Mouse (Mus musculus) MEL (cell line): ENCODE data around the gene Wdr46. TPM values are rescaled to one million over a fixed set of nuclear protein-coding genes. Genes with fewer than 3 reads are reported as not detected.

Source experiments
- DNase-seq: peaks from one replicate; pipeline ENCODE4 v3.0.0; 2011; ENCODE audit warnings: low read depth, low spot score
- H3K27ac ChIP-seq: 2 replicates; pipeline ENCODE4 v1.5.1; 2012; ENCODE audit warnings: low read depth, mild to moderate bottlenecking, control low read depth, low read length, moderate library complexity; ENCODE audit not compliant: control insufficient read depth
- H3K27me3 ChIP-seq, 2 experiments: fragments of 150-350 bp in 1 of 2; sonication (generic) in 1 of 2; 2 replicates each; pipeline ENCODE4 v1.6.1; 2012; ENCODE audit warnings: low read length in 2 of 2, mild to moderate bottlenecking in 2 of 2, improper control_type of control experiment in 1 of 2, moderate library complexity in 1 of 2; ENCODE audit not compliant: insufficient read depth in 2 of 2, control insufficient read depth in 1 of 2
- H3K36me3 ChIP-seq, 2 experiments: 2 replicates each; pipeline ENCODE4 v1.6.1; 2012 to 2014; ENCODE audit warnings: low read length in 2 of 2, improper control_type of control experiment in 1 of 2, inconsistent platforms in 1 of 2, mild to moderate bottlenecking in 1 of 2; ENCODE audit not compliant: insufficient read depth in 2 of 2, control insufficient read depth in 1 of 2
- H3K4me1 ChIP-seq, 2 experiments: fragments of 150-350 bp in 1 of 2; sonication (generic) in 1 of 2; 2 replicates each; pipeline ENCODE4 v1.6.1; 2012; ENCODE audit warnings: low read length in 2 of 2, improper control_type of control experiment in 1 of 2, mild to moderate bottlenecking in 1 of 2; ENCODE audit not compliant: insufficient read depth in 2 of 2, control insufficient read depth in 1 of 2
- H3K4me3 ChIP-seq, 2 experiments: fragments of 150-350 bp in 1 of 2; sonication (generic) in 1 of 2; 2 replicates each; pipeline ENCODE4 v1.5.1; 2012; ENCODE audit warnings: low read depth in 2 of 2, low read length in 2 of 2, mild to moderate bottlenecking in 2 of 2, moderate library complexity in 2 of 2, control low read depth in 1 of 2, improper control_type of control experiment in 1 of 2; ENCODE audit not compliant: control insufficient read depth in 1 of 2, insufficient read depth in 1 of 2
- H3K79me2 ChIP-seq: 2 replicates; pipeline ENCODE4 v1.6.1; 2012; ENCODE audit warnings: mild to moderate bottlenecking, low read length, moderate library complexity; ENCODE audit not compliant: control insufficient read depth, poor library complexity, insufficient read depth
- H3K9ac ChIP-seq: 2 replicates; pipeline ENCODE4 v1.6.1; 2012; ENCODE audit warnings: low read depth, mild to moderate bottlenecking, control low read depth, low read length, moderate library complexity; ENCODE audit not compliant: control insufficient read depth, poor library complexity, severe bottlenecking
- H3K9me3 ChIP-seq: fragments of 150-350 bp; sonication (generic); replicated peaks from 2 replicates; pipeline ENCODE4 v1.6.1; 2012; ENCODE audit warnings: mild to moderate bottlenecking, low read length, improper control_type of control experiment, moderate library complexity; ENCODE audit not compliant: insufficient read depth
- CHD1 ChIP-seq: IDR thresholded peaks from 2 replicates; pipeline ENCODE4 v1.6.1; 2012; ENCODE audit warnings: low read depth, mild to moderate bottlenecking, inconsistent platforms, low read length, improper control_type of control experiment
- CHD2 ChIP-seq: IDR thresholded peaks from 2 replicates; pipeline ENCODE4 v1.6.1; 2011; ENCODE audit warnings: low read length, improper control_type of control experiment
- E2F4 ChIP-seq: IDR thresholded peaks from 2 replicates; pipeline ENCODE4 v1.6.1; 2011; ENCODE audit warnings: low read depth, low read length, improper control_type of control experiment, borderline replicate concordance
- ELF1 ChIP-seq: IDR thresholded peaks from 2 replicates; pipeline ENCODE4 v1.6.1; 2014; ENCODE audit warnings: low read depth, mild to moderate bottlenecking, inconsistent platforms, low read length, improper control_type of control experiment, moderate library complexity
- EP300 ChIP-seq, 2 experiments: IDR thresholded peaks; 2 replicates each; pipeline ENCODE4 v1.6.1; 2011; ENCODE audit warnings: improper control_type of control experiment in 2 of 2, low read length in 2 of 2, low read depth in 1 of 2, mild to moderate bottlenecking in 1 of 2
- ETS1 ChIP-seq: IDR thresholded peaks from 2 replicates; pipeline ENCODE4 v1.6.1; 2012; ENCODE audit warnings: low read depth, mild to moderate bottlenecking, inconsistent platforms, low read length, improper control_type of control experiment, moderate library complexity
- HCFC1 ChIP-seq: IDR thresholded peaks from 2 replicates; pipeline ENCODE4 v1.6.1; 2012; ENCODE audit warnings: low read depth, mild to moderate bottlenecking, inconsistent platforms, low read length, improper control_type of control experiment, moderate library complexity
- JUND ChIP-seq: IDR thresholded peaks from 2 replicates; pipeline ENCODE4 v1.6.1; 2011; ENCODE audit warnings: low read depth, mild to moderate bottlenecking, improper control_type of control experiment, low read length
- MAX ChIP-seq: IDR thresholded peaks from 2 replicates; pipeline ENCODE4 v1.6.1; 2011; ENCODE audit warnings: low read length, improper control_type of control experiment
- MAZ ChIP-seq: IDR thresholded peaks from 2 replicates; pipeline ENCODE4 v1.6.1; 2012; ENCODE audit warnings: low read depth, mild to moderate bottlenecking, inconsistent platforms, low read length, improper control_type of control experiment
- MEF2A ChIP-seq: IDR thresholded peaks from 2 replicates; pipeline ENCODE4 v1.6.1; 2014; ENCODE audit warnings: low read depth, mild to moderate bottlenecking, inconsistent platforms, low read length, improper control_type of control experiment; ENCODE audit not compliant: poor library complexity, insufficient replicate concordance, severe bottlenecking; ENCODE audit errors: extremely low read depth
- MYC ChIP-seq: IDR thresholded peaks from 2 replicates; pipeline ENCODE4 v1.6.1; 2011; ENCODE audit warnings: low read depth, mild to moderate bottlenecking, low read length, improper control_type of control experiment, moderate library complexity
- NELFE ChIP-seq: IDR thresholded peaks from 2 replicates; pipeline ENCODE4 v1.6.1; 2011; ENCODE audit warnings: low read depth, low read length, improper control_type of control experiment
- NRF1 ChIP-seq: IDR thresholded peaks from 2 replicates; pipeline ENCODE4 v1.6.1; 2014; ENCODE audit warnings: low read depth, mild to moderate bottlenecking, inconsistent platforms, low read length, improper control_type of control experiment, moderate library complexity; ENCODE audit not compliant: poor library complexity, insufficient read depth, severe bottlenecking
- POLR2A ChIP-seq, 2 experiments: IDR thresholded peaks; 2 replicates each; pipeline ENCODE4 v1.6.1; 2011 to 2012; ENCODE audit warnings: low read length in 2 of 2, mild to moderate bottlenecking in 2 of 2, control low read depth in 1 of 2, improper control_type of control experiment in 1 of 2, low read depth in 1 of 2, moderate library complexity in 1 of 2; ENCODE audit not compliant: control insufficient read depth in 1 of 2, insufficient read depth in 1 of 2, poor library complexity in 1 of 2
- POLR2AphosphoS2 ChIP-seq: IDR thresholded peaks from 2 replicates; pipeline ENCODE4 v1.6.1; 2011; ENCODE audit warnings: low read length, improper control_type of control experiment
- POLR2AphosphoS5 ChIP-seq: IDR thresholded peaks from 2 replicates; pipeline ENCODE4 v1.6.1; 2012; ENCODE audit warnings: low read depth, borderline replicate concordance, mild to moderate bottlenecking, inconsistent platforms, low read length, moderate library complexity, mixed read lengths
- RAD21 ChIP-seq: IDR thresholded peaks from 2 replicates; pipeline ENCODE4 v1.6.1; 2011; ENCODE audit warnings: mild to moderate bottlenecking, low read depth, low read length, improper control_type of control experiment
- RCOR1 ChIP-seq: IDR thresholded peaks from 2 replicates; pipeline ENCODE4 v1.6.1; 2012; ENCODE audit warnings: low read depth, mild to moderate bottlenecking, inconsistent platforms, low read length, improper control_type of control experiment
- SIN3A ChIP-seq: IDR thresholded peaks from 2 replicates; pipeline ENCODE4 v1.6.1; 2012; ENCODE audit warnings: low read length, improper control_type of control experiment, inconsistent platforms
- TBP ChIP-seq: IDR thresholded peaks from 2 replicates; pipeline ENCODE4 v1.8.0; 2011; ENCODE audit warnings: low read depth, low read length, improper control_type of control experiment
- TCF12 ChIP-seq: IDR thresholded peaks from 2 replicates; pipeline ENCODE4 v1.6.1; 2014; ENCODE audit warnings: low read depth, mild to moderate bottlenecking, inconsistent platforms, low read length, improper control_type of control experiment, moderate library complexity
- USF1 ChIP-seq: IDR thresholded peaks from 2 replicates; pipeline ENCODE4 v1.6.1; 2014; ENCODE audit warnings: low read depth, mild to moderate bottlenecking, inconsistent platforms, low read length, improper control_type of control experiment, moderate library complexity
- ZC3H11A ChIP-seq: IDR thresholded peaks from 2 replicates; pipeline ENCODE4 v1.6.1; 2012; ENCODE audit warnings: low read depth, mild to moderate bottlenecking, inconsistent platforms, low read length, improper control_type of control experiment
- ZMIZ1 ChIP-seq: IDR thresholded peaks from 2 replicates; pipeline ENCODE4 v1.6.1; 2012; ENCODE audit warnings: low read depth, mild to moderate bottlenecking, inconsistent platforms, low read length, improper control_type of control experiment, moderate library complexity
- polyA plus RNA-seq, 2 experiments: library from polyadenylated mRNA; stranded (reverse) in 1 of 2; unstranded in 1 of 2; fragments of >175 nt in 1 of 2; fragments of >200 nt in 1 of 2; gene quantifications; 2 replicates each; pipeline versions ENCODE4 v1.2.1 to v1.2.4; 2012; ENCODE audit warnings: low replicate concordance in 2 of 2, low read depth in 1 of 2; ENCODE audit not compliant: insufficient read length in 2 of 2, insufficient read depth in 1 of 2, missing spikeins in 1 of 2
- total RNA-seq: library from RNA; depleted of rRNA; stranded (reverse); fragments of 300-350 nt; gene quantifications from 2 replicates; pipeline ENCODE4 v1.2.3, GENCODE M21; 2012

The Wdr46 gene
- total and polyA plus RNA-seq, 3 experiments: 100 to 131 TPM; not detected in 1

DNA sequence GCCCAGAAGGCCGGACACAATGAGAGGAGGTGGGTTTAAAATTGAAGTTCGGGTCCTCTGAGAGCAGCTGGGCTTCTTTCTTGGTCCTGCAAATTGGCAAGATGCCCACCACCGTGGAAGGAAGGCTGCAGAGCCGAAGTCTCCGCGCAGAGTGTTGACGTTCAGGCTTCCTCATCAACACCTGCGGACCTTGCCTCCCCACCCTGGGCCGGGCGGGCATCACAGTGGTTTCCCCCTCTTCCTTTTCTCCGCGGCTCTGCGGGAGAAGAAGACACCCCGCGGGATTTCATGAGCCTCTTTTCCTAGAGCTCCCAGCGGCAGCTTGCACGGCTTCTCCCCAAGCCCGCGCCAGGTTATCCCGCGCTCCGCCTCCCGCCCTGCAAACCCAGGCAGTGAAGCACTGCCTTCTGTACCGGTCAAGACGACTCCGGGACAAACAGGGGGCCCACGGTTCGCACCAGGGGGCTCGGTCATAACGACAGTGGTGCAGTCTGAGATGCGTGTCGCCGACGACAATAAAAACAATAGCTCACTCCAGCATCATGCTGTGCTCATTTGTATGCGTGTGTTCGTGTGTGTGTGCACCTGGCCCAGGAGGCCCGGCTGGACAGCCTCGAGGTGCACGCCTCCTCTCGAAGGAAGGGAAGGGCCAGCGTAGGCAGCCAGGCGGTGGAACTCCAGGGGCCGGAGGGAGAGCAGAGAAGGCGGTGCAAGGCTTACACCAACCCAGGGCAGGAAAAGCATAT, 32.0 kb upstream of the Wdr46 start:
- peaks cover 30% of the 10 kb centered on the region for H3K79me2 ChIP-seq
- H3K9me3 ChIP-seq: no peaks in the 10 kb centered on the region
- H3K4me3 ChIP-seq: peak overlapping the region; percentile 61 to 90
- H3K9ac ChIP-seq: peak overlapping the region; percentile 81
- no peaks in the 10 kb centered on the region for H3K27me3 ChIP-seq
- peaks cover 0 to 14% of the 10 kb centered on the region in 2 experiments; a peak in 3 of 4 replicates for H3K36me3 ChIP-seq
- peak overlapping the region; percentile 67 for H3K27ac ChIP-seq
- peak; percentile 82 for DNase-seq
- 0 out of 2 replicates have a peak, but pooled peaks have one; percentile 19 for TF ChIP-seq TCF12
- 0 out of 2 replicates have a peak, but pooled peaks have one; percentile 32 for TF ChIP-seq ETS1
- TF ChIP-seq CHD1: 0 out of 2 replicates have a peak, but pooled peaks have one; percentile 53
- no peak for TF ChIP-seq CHD2
- peak; percentile 40; the same call in 1 of the 2 replicates for TF ChIP-seq MAZ
- TF ChIP-seq POLR2A (IDR thresholded peaks at IDR 0.05; ENCODE audit: control insufficient read depth in 1 of 2, insufficient read depth in 1 of 2, low read depth in 1 of 2, low read length in 2 of 2, poor library complexity in 1 of 2): peak in 1 of 2 experiments; percentile 20; a peak in 1 of 4 replicates
- TF ChIP-seq ELF1: 0 out of 2 replicates have a peak, but pooled peaks have one; percentile 47
- TF ChIP-seq SIN3A: peak; percentile 68
- TF ChIP-seq MEF2A: no peak
- TF ChIP-seq HCFC1: peak; percentile 78
- peak; percentile 43 for TF ChIP-seq NELFE
- H3K4me1 ChIP-seq: peaks cover 2 to 18% of the 10 kb centered on the region in 2 experiments

DNA sequence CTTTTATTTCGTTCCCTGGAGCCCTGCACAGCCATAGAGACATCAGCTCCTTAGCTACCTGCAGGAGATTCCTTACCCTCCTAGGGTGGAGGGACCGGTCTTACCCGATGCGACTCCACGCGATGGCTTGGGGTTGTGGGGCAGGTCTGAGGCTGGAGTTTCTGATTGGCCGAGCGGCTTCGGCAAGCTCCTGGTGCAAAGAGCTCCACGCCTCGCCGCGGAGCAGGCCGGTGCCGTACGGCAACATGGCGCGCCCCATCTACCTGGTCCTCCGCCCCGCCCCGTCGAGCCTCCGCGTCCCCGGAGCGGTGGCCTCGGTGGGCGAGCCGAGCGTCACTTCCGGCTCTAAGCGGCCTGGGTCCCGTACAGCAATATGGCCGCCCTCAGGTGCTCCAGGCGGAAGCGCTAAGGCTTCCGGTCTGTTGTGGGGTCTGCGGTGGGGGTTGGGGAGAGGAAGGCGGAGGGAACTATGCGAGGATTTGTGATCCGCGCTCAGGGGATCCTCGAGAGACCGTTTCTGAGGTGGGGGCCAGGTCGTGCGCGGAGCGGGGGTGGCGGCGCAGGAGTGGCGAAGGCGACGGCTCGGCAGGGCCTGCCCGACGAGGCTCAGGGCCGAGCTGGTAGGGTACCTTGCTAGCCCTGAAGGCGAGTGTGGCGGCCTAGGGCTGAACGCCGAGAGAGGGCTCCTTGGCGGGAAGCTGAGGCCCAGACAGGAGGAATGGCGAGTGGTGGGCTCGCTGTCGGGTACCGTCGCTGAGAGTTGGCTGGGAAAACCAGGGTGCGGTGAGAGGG, 31.2 kb upstream of the Wdr46 start, which contains the start of gene Daxx:
TSS of gene Daxx (plus strand) at position 338 of the 792 bp plus-strand sequence.
- peaks cover 0 to 10% of the 10 kb centered on the region in 2 experiments; a peak in 2 of 4 replicates for H3K4me1 ChIP-seq
- peak within 1 kb of the TSS; percentile 76 to 90 for H3K4me3 ChIP-seq
- TF ChIP-seq MAZ (peak; percentile 85), TBP (no peak; the same call in 1 of the 2 replicates), POLR2A (IDR thresholded peaks at IDR 0.05; ENCODE audit: control insufficient read depth in 1 of 2, insufficient read depth in 1 of 2, low read depth in 1 of 2, low read length in 2 of 2, poor library complexity in 1 of 2) (peak in 1 of 2 experiments; percentile 85; a peak in 3 of 4 replicates), ETS1 (peak; percentile 73), EP300 (IDR thresholded peaks at IDR 0.05; ENCODE audit: low read depth in 1 of 2, low read length in 2 of 2) (peak in 1 of 2 experiments; percentile 36; a peak in 1 of 4 replicates), POLR2AphosphoS2 (peak; percentile 64; the same call in 1 of the 2 replicates), USF1 (no peak), ZC3H11A (no peak), NELFE (peak; percentile 83), JUND (no peak), NRF1 (peak; percentile 57), CHD1 (no peak), ZMIZ1 (peak; percentile 82; the same call in 1 of the 2 replicates), MEF2A (no peak), MYC (peak; percentile 68; the same call in 1 of the 2 replicates), RAD21 (no peak), RCOR1 (peak; percentile 59; the same call in 1 of the 2 replicates), E2F4 (no peak), MAX (peak; percentile 75; the same call in 1 of the 2 replicates), POLR2AphosphoS5 (no peak)

More for the DNA sequence above, 31.2 kb upstream of the Wdr46 start, which contains the start of gene Daxx:
- Histone ChIP-seq H3K36me3 (peaks cover 0 to 9% of the 10 kb centered on the region in 2 experiments; a peak in 3 of 4 replicates), H3K79me2 (peaks cover 30% of the 10 kb centered on the region), H3K9ac (peak within 1 kb of the TSS; percentile 91), H3K9me3 (no peaks in the 10 kb centered on the region), H3K27ac (peak within 1 kb of the TSS; percentile 75), H3K27me3 (no peaks in the 10 kb centered on the region)
- peak; percentile 99 for DNase-seq
